Mouse (Mus musculus) forelimb bud, embryonic 11.5 days (tissue): Measurements from ENCODE around the gene Tecpr2.
A peak's percentile ranks its signal among the peaks of the same experiment; 100 is the strongest.

Source experiments
- DNase-seq: peaks from one replicate; pipeline ENCODE4 v3.0.0-alpha.2; 2012; ENCODE audit warnings: low read depth, low spot score

Gene Tecpr2

GRCm38 (mm10) chr12:110864008-110864407 is 25.1 kb upstream of the Tecpr2 start:
- no peak for DNase-seq

GRCm38 (mm10) chr12:110865571-110865970 is 23.5 kb upstream of the Tecpr2 start:
- no peak for DNase-seq

GRCm38 (mm10) chr12:110865989-110866388 is 23.1 kb upstream of the Tecpr2 start:
- DNase-seq: no peak

GRCm38 (mm10) chr12:110870107-110870506 is 19.0 kb upstream of the Tecpr2 start:
- DNase-seq: no peak

- no peak for DNase-seq
These were observed 17.8 kb upstream of the Tecpr2 start for GRCm38 (mm10) chr12:110871247-110871646.

GRCm38 (mm10) chr12:110875351-110875750 is 13.7 kb upstream of the Tecpr2 start:
- DNase-seq: no peak

GRCm38 (mm10) chr12:110882291-110882690 is 6.8 kb upstream of the Tecpr2 start:
- DNase-seq: no peak

GRCm38 (mm10) chr12:110885251-110885650 is 3.8 kb upstream of the Tecpr2 start:
- DNase-seq: no peak

GRCm38 (mm10) chr12:110888106-110888505 is 958 bp upstream of the Tecpr2 start:
- DNase-seq: no peak

- no peak for DNase-seq
These were observed 458 bp upstream of the Tecpr2 start for GRCm38 (mm10) chr12:110888606-110889005.

GRCm38 (mm10) chr12:110891887-110892286 is 2.8 kb downstream of the Tecpr2 start:
- no peak for DNase-seq

- no peak for DNase-seq
These were observed 13.0 kb downstream of the Tecpr2 start for GRCm38 (mm10) chr12:110902106-110902505.

GRCm38 (mm10) chr12:110903536-110903935 is 14.5 kb downstream of the Tecpr2 start:
- DNase-seq: no peak

- DNase-seq: no peak
These were observed 18.8 kb downstream of the Tecpr2 start for GRCm38 (mm10) chr12:110907845-110908244.

GRCm38 (mm10) chr12:110909962-110910361 is 20.9 kb downstream of the Tecpr2 start:
- no peak for DNase-seq

GRCm38 (mm10) chr12:110915761-110916160 is 26.7 kb downstream of the Tecpr2 start:
- no peak for DNase-seq

- no peak for DNase-seq
These were observed 31.2 kb downstream of the Tecpr2 start for GRCm38 (mm10) chr12:110920254-110920653.

- DNase-seq: no peak
These were observed 32.5 kb downstream of the Tecpr2 start for GRCm38 (mm10) chr12:110921572-110921971.

GRCm38 (mm10) chr12:110932820-110933219 is 43.8 kb downstream of the Tecpr2 start:
- no peak for DNase-seq

- DNase-seq: peak; percentile 81
These were observed 47.0 kb downstream of the Tecpr2 start for GRCm38 (mm10) chr12:110935983-110936620.

GRCm38 (mm10) chr12:110937496-110937895 is 48.4 kb downstream of the Tecpr2 start:
- no peak for DNase-seq

- no peak for DNase-seq
These were observed 50.3 kb downstream of the Tecpr2 start for GRCm38 (mm10) chr12:110939385-110939784.

GRCm38 (mm10) chr12:110940869-110941268 is 51.8 kb downstream of the Tecpr2 start:
- DNase-seq: no peak

GRCm38 (mm10) chr12:110946216-110946615 is 57.2 kb downstream of the Tecpr2 start:
- no peak for DNase-seq
